Mouse (Mus musculus): ENCODE data around the gene Ak3.

The Ak3 gene

GRCm38 (mm10) chr19:29047334-29048170, at the start of gene Ak3:
Gene Ak3 (minus strand): TSS chr19:29047961.
- no peak for DNase-seq (ENCODE audit: extremely low spot score, low read depth, low spot score)

- no peak for DNase-seq (ENCODE audit: extremely low spot score, low read depth, low spot score)
These were observed 44.4 kb upstream of the Ak3 start for GRCm38 (mm10) chr19:29092194-29092593.

GRCm38 (mm10) chr19:29088628-29089027, 40.9 kb upstream of the Ak3 start:
- DNase-seq (ENCODE audit: extremely low spot score, low read depth, low spot score): no peak

- DNase-seq (ENCODE audit: extremely low spot score, low read depth, low spot score): no peak
These were observed 27.0 kb upstream of the Ak3 start for GRCm38 (mm10) chr19:29074802-29075201.

- DNase-seq (ENCODE audit: extremely low spot score, low read depth, low spot score): no peak
These were observed 21.4 kb upstream of the Ak3 start for GRCm38 (mm10) chr19:29069195-29069594.

- no peak for DNase-seq (ENCODE audit: extremely low spot score, low read depth, low spot score)
These were observed 19.3 kb upstream of the Ak3 start for GRCm38 (mm10) chr19:29066981-29067471.

GRCm38 (mm10) chr19:29064451-29065102, 16.8 kb upstream of the Ak3 start:
- no peak for DNase-seq (ENCODE audit: extremely low spot score, low read depth, low spot score)

- peak; percentile 70 for DNase-seq (ENCODE audit: extremely low spot score, low read depth, low spot score)
These were observed 16.0 kb upstream of the Ak3 start for GRCm38 (mm10) chr19:29063577-29064363.

GRCm38 (mm10) chr19:29063009-29063408, 15.2 kb upstream of the Ak3 start:
- no peak for DNase-seq (ENCODE audit: extremely low spot score, low read depth, low spot score)

- no peak for DNase-seq (ENCODE audit: extremely low spot score, low read depth, low spot score)
These were observed 12.5 kb upstream of the Ak3 start for GRCm38 (mm10) chr19:29060299-29060698.

- no peak for DNase-seq (ENCODE audit: extremely low spot score, low read depth, low spot score)
These were observed 11.9 kb upstream of the Ak3 start for GRCm38 (mm10) chr19:29059688-29060087.

- DNase-seq (ENCODE audit: extremely low spot score, low read depth, low spot score): no peak
These were observed 11.0 kb upstream of the Ak3 start for GRCm38 (mm10) chr19:29058741-29059140.

- DNase-seq (ENCODE audit: extremely low spot score, low read depth, low spot score): no peak
These were observed 7.7 kb upstream of the Ak3 start for GRCm38 (mm10) chr19:29055469-29055868.

GRCm38 (mm10) chr19:29054594-29054993, 6.8 kb upstream of the Ak3 start:
- DNase-seq (ENCODE audit: extremely low spot score, low read depth, low spot score): no peak

GRCm38 (mm10) chr19:29052786-29053185, 5.0 kb upstream of the Ak3 start:
- DNase-seq (ENCODE audit: extremely low spot score, low read depth, low spot score): no peak

GRCm38 (mm10) chr19:29050186-29050980, 2.6 kb upstream of the Ak3 start:
- no peak for DNase-seq (ENCODE audit: extremely low spot score, low read depth, low spot score)

GRCm38 (mm10) chr19:29049401-29050075, 1.8 kb upstream of the Ak3 start:
- DNase-seq (ENCODE audit: extremely low spot score, low read depth, low spot score): no peak

GRCm38 (mm10) chr19:29046961-29047333, 814 bp downstream of the Ak3 start:
- DNase-seq (ENCODE audit: extremely low spot score, low read depth, low spot score): no peak

- DNase-seq (ENCODE audit: extremely low spot score, low read depth, low spot score): no peak
These were observed 1.7 kb downstream of the Ak3 start for GRCm38 (mm10) chr19:29045956-29046650.
